Mouse (Mus musculus): ENCODE measurements at regions not wholly inside any gene's neighbourhood (a gene's known extent, or its start where the extent isn't known, plus 50 kb on each side); places are given as distances from the start of the nearest gene placed in this dataset.

- Histone ChIP-seq H3K27ac (ENCODE audit: low read length) (no peak overlapping the region), H3K4me3 (ENCODE audit: low read depth, low read length) (no peak overlapping the region), H3K9ac (replicated peaks; ENCODE audit: low read depth) (no peak overlapping the region), H3K4me2 (replicated peaks; ENCODE audit: low read depth, low read length) (no peak overlapping the region), H3K36me3 (ENCODE audit: insufficient read depth, low read length) (no peaks in the 10 kb centered on the region), H3K4me1 (ENCODE audit: insufficient read depth, low read depth, low read length) (no peaks in the 10 kb centered on the region), H3K9me3 (ENCODE audit: low read length) (no peaks in the 10 kb centered on the region), H3K27me3 (replicated peaks; ENCODE audit: insufficient read depth, low read length) (no peaks in the 10 kb centered on the region)
- DNase-seq (ENCODE audit: low spot score) (no peak), ATAC-seq (no peak)
- 76% methylated on average over 3 of the region's 3 CpGs for WGBS
- TF ChIP-seq CTCF (IDR thresholded peaks at IDR 0.05) (no peak), EP300 (IDR thresholded peaks at IDR 0.05) (no peak)
Measured at GRCm38 (mm10) chr14:66452828-66453227, 443.8 kb upstream of the Gulo start.

- Histone ChIP-seq H3K4me2 (replicated peaks; ENCODE audit: low read depth, low read length) (no peak overlapping the region), H3K36me3 (ENCODE audit: insufficient read depth, low read length) (no peaks in the 10 kb centered on the region), H3K27ac (ENCODE audit: low read length) (no peak overlapping the region), H3K9ac (replicated peaks; ENCODE audit: low read depth) (no peak overlapping the region), H3K4me1 (ENCODE audit: insufficient read depth, low read depth, low read length) (no peaks in the 10 kb centered on the region), H3K27me3 (replicated peaks; ENCODE audit: insufficient read depth, low read length) (no peaks in the 10 kb centered on the region), H3K4me3 (ENCODE audit: low read depth, low read length) (no peak overlapping the region), H3K9me3 (ENCODE audit: low read length) (no peaks in the 10 kb centered on the region)
- 52% methylated on average over 10 of the region's 10 CpGs for WGBS
- no peak for DNase-seq (ENCODE audit: low spot score)
- TF ChIP-seq EP300 (IDR thresholded peaks at IDR 0.05) (no peak), CTCF (IDR thresholded peaks at IDR 0.05) (no peak)
- ATAC-seq = no peak
Measured at GRCm38 (mm10) chr14:66450351-66450750, 441.3 kb upstream of the Gulo start.

- no peaks in the 10 kb centered on the region for H3K4me1 ChIP-seq (ENCODE audit: insufficient read depth, low read depth, low read length)
- no peak for TF ChIP-seq CTCF (IDR thresholded peaks at IDR 0.05)
- TF ChIP-seq EP300 (IDR thresholded peaks at IDR 0.05) = no peak
- 33% methylated on average over 1 of the region's 1 CpGs for WGBS
- no peaks in the 10 kb centered on the region for H3K27me3 ChIP-seq (replicated peaks; ENCODE audit: insufficient read depth, low read length)
- no peak overlapping the region for H3K27ac ChIP-seq (ENCODE audit: low read length)
- no peaks in the 10 kb centered on the region for H3K9me3 ChIP-seq (ENCODE audit: low read length)
- H3K4me2 ChIP-seq (replicated peaks; ENCODE audit: low read depth, low read length) = no peak overlapping the region
- H3K9ac ChIP-seq (replicated peaks; ENCODE audit: low read depth) = no peak overlapping the region
- no peaks in the 10 kb centered on the region for H3K36me3 ChIP-seq (ENCODE audit: insufficient read depth, low read length)
- H3K4me3 ChIP-seq (ENCODE audit: low read depth, low read length) = no peak overlapping the region
- ATAC-seq = no peak
- DNase-seq (ENCODE audit: low spot score) = no peak
Measured at GRCm38 (mm10) chr14:66442576-66442975, 433.6 kb upstream of the Gulo start.

GRCm38 (mm10) chr14:66441825-66442224 is 432.8 kb upstream of the Gulo start:
- no peak overlapping the region for H3K9ac ChIP-seq (replicated peaks; ENCODE audit: low read depth)
- no peaks in the 10 kb centered on the region for H3K27me3 ChIP-seq (replicated peaks; ENCODE audit: insufficient read depth, low read length)
- no peak overlapping the region for H3K27ac ChIP-seq (ENCODE audit: low read length)
- WGBS = 28% methylated on average over 4 of the region's 4 CpGs
- H3K4me2 ChIP-seq (replicated peaks; ENCODE audit: low read depth, low read length) = no peak overlapping the region
- no peak overlapping the region for H3K4me3 ChIP-seq (ENCODE audit: low read depth, low read length)
- DNase-seq (ENCODE audit: low spot score) (peak; percentile 27), ATAC-seq (peak; percentile 44)
- H3K4me1 ChIP-seq (ENCODE audit: insufficient read depth, low read depth, low read length) = no peaks in the 10 kb centered on the region
- no peaks in the 10 kb centered on the region for H3K36me3 ChIP-seq (ENCODE audit: insufficient read depth, low read length)
- no peak for TF ChIP-seq EP300 (IDR thresholded peaks at IDR 0.05)
- no peaks in the 10 kb centered on the region for H3K9me3 ChIP-seq (ENCODE audit: low read length)

DNA sequence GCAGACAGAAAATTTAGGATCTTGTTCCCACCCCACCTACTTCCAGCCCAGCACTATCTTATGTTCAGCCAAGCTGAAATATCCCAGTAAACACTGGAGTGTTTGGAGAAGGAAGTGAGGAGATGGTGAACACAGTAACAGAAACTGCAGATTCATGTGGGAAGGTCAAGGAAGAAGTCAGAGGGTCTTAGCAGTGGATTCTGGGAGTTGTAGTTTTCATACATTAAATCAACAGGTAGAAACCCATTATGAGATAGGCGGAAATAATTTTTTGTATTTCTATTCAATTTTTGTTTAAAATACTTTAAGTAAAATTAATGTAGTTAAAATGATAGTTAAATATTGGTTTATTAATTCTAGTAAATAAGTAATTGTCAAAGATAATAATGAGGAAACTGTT is 429.6 kb upstream of the Gulo start:
- no peak for TF ChIP-seq CTCF (IDR thresholded peaks at IDR 0.05)
- no peak for TF ChIP-seq EP300 (IDR thresholded peaks at IDR 0.05)
- Histone ChIP-seq H3K27ac (ENCODE audit: low read length) (no peak overlapping the region), H3K9ac (replicated peaks; ENCODE audit: low read depth) (no peak overlapping the region), H3K4me3 (ENCODE audit: low read depth, low read length) (no peak overlapping the region), H3K4me1 (ENCODE audit: insufficient read depth, low read depth, low read length) (no peaks in the 10 kb centered on the region), H3K4me2 (replicated peaks; ENCODE audit: low read depth, low read length) (no peak overlapping the region), H3K9me3 (ENCODE audit: low read length) (no peaks in the 10 kb centered on the region), H3K36me3 (ENCODE audit: insufficient read depth, low read length) (no peaks in the 10 kb centered on the region), H3K27me3 (replicated peaks; ENCODE audit: insufficient read depth, low read length) (no peaks in the 10 kb centered on the region)
- 81% methylated on average over 1 of the region's 1 CpGs for WGBS
- no peak for DNase-seq (ENCODE audit: low spot score)
- no peak for ATAC-seq

GRCm38 (mm10) chr14:66438001-66438400 is 429.0 kb upstream of the Gulo start:
- Histone ChIP-seq H3K36me3 (ENCODE audit: insufficient read depth, low read length) (no peaks in the 10 kb centered on the region), H3K27ac (ENCODE audit: low read length) (no peak overlapping the region), H3K4me2 (replicated peaks; ENCODE audit: low read depth, low read length) (no peak overlapping the region), H3K9me3 (ENCODE audit: low read length) (no peaks in the 10 kb centered on the region), H3K9ac (replicated peaks; ENCODE audit: low read depth) (no peak overlapping the region), H3K27me3 (replicated peaks; ENCODE audit: insufficient read depth, low read length) (no peaks in the 10 kb centered on the region), H3K4me1 (ENCODE audit: insufficient read depth, low read depth, low read length) (no peaks in the 10 kb centered on the region), H3K4me3 (ENCODE audit: low read depth, low read length) (no peak overlapping the region)
- 77% methylated on average over 1 of the region's 1 CpGs for WGBS
- no peak for ATAC-seq
- no peak for DNase-seq (ENCODE audit: low spot score)
- TF ChIP-seq EP300 (IDR thresholded peaks at IDR 0.05) (no peak), CTCF (IDR thresholded peaks at IDR 0.05) (no peak)

- Histone ChIP-seq H3K27me3 (replicated peaks; ENCODE audit: insufficient read depth, low read length) (no peaks in the 10 kb centered on the region), H3K4me1 (ENCODE audit: insufficient read depth, low read depth, low read length) (no peaks in the 10 kb centered on the region), H3K9ac (replicated peaks; ENCODE audit: low read depth) (no peak overlapping the region), H3K4me3 (ENCODE audit: low read depth, low read length) (no peak overlapping the region), H3K36me3 (ENCODE audit: insufficient read depth, low read length) (no peaks in the 10 kb centered on the region), H3K4me2 (replicated peaks; ENCODE audit: low read depth, low read length) (no peak overlapping the region), H3K27ac (ENCODE audit: low read length) (no peak overlapping the region), H3K9me3 (ENCODE audit: low read length) (no peaks in the 10 kb centered on the region)
- whole genome bisulfite sequencing = 70% methylated on average over 5 of the region's 5 CpGs
- DNase-seq (ENCODE audit: low spot score) (no peak), ATAC-seq (no peak)
- TF ChIP-seq CTCF (IDR thresholded peaks at IDR 0.05) (no peak), EP300 (IDR thresholded peaks at IDR 0.05) (no peak)
Measured at GRCm38 (mm10) chr14:66431630-66432029, 422.6 kb upstream of the Gulo start.
